Mouse (Mus musculus): Measurements from ENCODE around the gene Acbd3. TPM values are rescaled to one million over a fixed set of nuclear protein-coding genes. Genes with fewer than 3 reads are reported as not detected.

The Acbd3 gene
- total and polyA plus RNA-seq, 3 experiments, result 14.5 to 23.5 (median 22.4) TPM

- H3K9me3 ChIP-seq (replicated peaks; ENCODE audit: low read length), result no peaks in the 10 kb centered on the region
- H3K4me2 ChIP-seq (ENCODE audit: insufficient read depth, low read depth, poor library complexity, severe bottlenecking), result no peak overlapping the region
- H3K79me2 ChIP-seq (replicated peaks; ENCODE audit: control insufficient read depth, extremely low read depth, insufficient read depth, poor library complexity, severe bottlenecking), result no peaks in the 10 kb centered on the region
- DNase-seq (ENCODE audit: extremely low read depth), result peak; percentile 74
- TF ChIP-seq NELFE (IDR thresholded peaks at IDR 0.05; ENCODE audit: low read depth, low read length), result no peak
- no peak for TF ChIP-seq EP300 (IDR thresholded peaks at IDR 0.05; ENCODE audit: low read length)
- TF ChIP-seq CTCF (conservative IDR thresholded peaks at IDR 0.05 in 1 of 2, IDR thresholded peaks at IDR 0.05 in 1 of 2; ENCODE audit: low read depth in 2 of 2, low read length in 2 of 2), result peak; percentile 90 to 96
- peak; percentile 51 for TF ChIP-seq ZNF384 (IDR thresholded peaks at IDR 0.05; ENCODE audit: low read depth, low read length)
- TF ChIP-seq MAFK (IDR thresholded peaks at IDR 0.05; ENCODE audit: insufficient replicate concordance, low read length), result no peak
- no peak for TF ChIP-seq ETS1 (conservative IDR thresholded peaks at IDR 0.05; ENCODE audit: low read depth, low read length)
- TF ChIP-seq RAD21 (IDR thresholded peaks at IDR 0.05; ENCODE audit: low read depth, low read length), result peak; percentile 72
- peak; percentile 87 for TF ChIP-seq SMC3 (IDR thresholded peaks at IDR 0.05; ENCODE audit: low read depth, low read length)
- H3K27ac ChIP-seq (ENCODE audit: insufficient read depth, low read depth), result no peak overlapping the region
- in situ Hi-C loops (cut with MboI; ENCODE audit: low pct_ligation_motif_present, low pct_unique_long_range_greater_than_20kb, low sequenced_read_pairs) (loop anchor here (5.0 kb wide), 1 partner anchor 42 kb away; no protein-coding TSS in a partner anchor), dilution Hi-C loops (cut with MboI; ENCODE audit: extremely low pct_ligation_motif_present, extremely low pct_unique_long_range_greater_than_20kb, low sequenced_read_pairs) (no loop called here)
- H3K4me1 ChIP-seq (ENCODE audit: control insufficient read depth in 1 of 2, insufficient read depth in 2 of 2), result peaks cover under 1 to 18% of the 10 kb centered on the region in 2 experiments; a peak in 3 of 4 replicates
- H3K36me3 ChIP-seq (replicated peaks in 1 of 2; ENCODE audit: control insufficient read depth in 1 of 2, insufficient read depth in 1 of 2, low read length in 1 of 2), result no peaks in the 10 kb centered on the region
- H3K27me3 ChIP-seq (replicated peaks), result no peaks in the 10 kb centered on the region
- no peak overlapping the region for H3K9ac ChIP-seq (ENCODE audit: insufficient read depth, low read depth)
- H3K4me3 ChIP-seq (replicated peaks in 1 of 3; ENCODE audit: low read depth in 2 of 3, low read length in 2 of 3, poor library complexity in 1 of 3), result no peak overlapping the region
Observed at GRCm38 (mm10) chr1:180719951-180720689, 5.7 kb upstream of the Acbd3 start.

DNA sequence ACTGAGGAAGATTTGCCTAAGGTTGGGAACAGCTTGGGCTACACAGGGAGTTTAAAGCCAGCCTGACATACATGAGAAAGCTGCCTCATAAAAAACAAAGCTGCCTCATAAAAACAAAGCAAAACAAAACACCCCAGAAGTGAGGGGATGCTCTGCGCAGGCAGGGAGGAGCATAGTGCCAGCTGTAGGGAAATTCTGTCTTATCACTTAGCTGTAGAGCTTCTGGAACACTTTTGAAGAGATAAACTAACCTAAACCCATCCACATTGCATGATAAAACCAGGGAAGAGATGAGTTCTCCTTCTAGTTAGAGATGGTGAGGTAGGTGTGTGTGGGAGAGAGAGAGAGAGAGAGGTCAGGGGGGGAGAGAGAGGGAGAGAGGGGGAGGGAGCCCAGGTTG lies 3.2 kb upstream of the Acbd3 start:
- H3K4me3 ChIP-seq (replicated peaks in 1 of 3; ENCODE audit: low read depth in 2 of 3, low read length in 2 of 3, poor library complexity in 1 of 3), result no peak overlapping the region
- no peaks in the 10 kb centered on the region for H3K36me3 ChIP-seq (replicated peaks in 1 of 2; ENCODE audit: control insufficient read depth in 1 of 2, insufficient read depth in 1 of 2, low read length in 1 of 2)
- no peak overlapping the region for H3K4me2 ChIP-seq (ENCODE audit: insufficient read depth, low read depth, poor library complexity, severe bottlenecking)
- peaks cover 12% of the 10 kb centered on the region for H3K79me2 ChIP-seq (replicated peaks; ENCODE audit: control insufficient read depth, extremely low read depth, insufficient read depth, poor library complexity, severe bottlenecking)
- no peak for TF ChIP-seq IRF4 (IDR thresholded peaks at IDR 0.05; ENCODE audit: low read depth, low read length)
- no peak for TF ChIP-seq KAT2A (IDR thresholded peaks at IDR 0.05; ENCODE audit: insufficient replicate concordance, low read length)
- no peak for TF ChIP-seq ELF1 (IDR thresholded peaks at IDR 0.05; ENCODE audit: low read depth, low read length)
- no peak for TF ChIP-seq JUND (conservative IDR thresholded peaks at IDR 0.05; ENCODE audit: low read depth, low read length)
- no peak for TF ChIP-seq MEF2A (IDR thresholded peaks at IDR 0.05; ENCODE audit: borderline replicate concordance, low read depth, low read length)
- no peak for TF ChIP-seq NRF1 (IDR thresholded peaks at IDR 0.05; ENCODE audit: low read depth, low read length)
- TF ChIP-seq RCOR1 (conservative IDR thresholded peaks at IDR 0.05; ENCODE audit: low read depth, low read length), result no peak
- no peak for TF ChIP-seq ETS1 (conservative IDR thresholded peaks at IDR 0.05; ENCODE audit: low read depth, low read length)
- TF ChIP-seq E2F4 (IDR thresholded peaks at IDR 0.05; ENCODE audit: insufficient replicate concordance, low read depth, low read length), result no peak
- no peak for TF ChIP-seq CHD1 (IDR thresholded peaks at IDR 0.05; ENCODE audit: low read depth, low read length)
- TF ChIP-seq PAX5 (IDR thresholded peaks at IDR 0.05; ENCODE audit: low read length), result no peak
- no peak for TF ChIP-seq TBP (conservative IDR thresholded peaks at IDR 0.05; ENCODE audit: low read depth, low read length)
- no peak for TF ChIP-seq ZNF384 (IDR thresholded peaks at IDR 0.05; ENCODE audit: low read depth, low read length)
- TF ChIP-seq GABPA (IDR thresholded peaks at IDR 0.05; ENCODE audit: insufficient replicate concordance, low read depth, low read length), result no peak
- no peak for TF ChIP-seq JUN (IDR thresholded peaks at IDR 0.05; ENCODE audit: insufficient read depth, low read depth, low read length)
- TF ChIP-seq POLR2AphosphoS2 (IDR thresholded peaks at IDR 0.05; ENCODE audit: low read depth, low read length), result no peak
- no peak for TF ChIP-seq SIN3A (IDR thresholded peaks at IDR 0.05; ENCODE audit: low read length)
- no peak for TF ChIP-seq ZMIZ1 (IDR thresholded peaks at IDR 0.05; ENCODE audit: low read depth, low read length)
- TF ChIP-seq CHD2 (IDR thresholded peaks at IDR 0.05; ENCODE audit: low read length), result no peak
- TF ChIP-seq USF2 (conservative IDR thresholded peaks at IDR 0.05; ENCODE audit: low read depth, low read length), result no peak
- no peak overlapping the region for H3K27ac ChIP-seq (ENCODE audit: insufficient read depth, low read depth)
- in situ Hi-C loops (cut with MboI; ENCODE audit: low pct_ligation_motif_present, low pct_unique_long_range_greater_than_20kb, low sequenced_read_pairs) (loop anchor here (5.0 kb wide), 1 partner anchor 40 kb away; no protein-coding TSS in a partner anchor), dilution Hi-C loops (cut with MboI; ENCODE audit: extremely low pct_ligation_motif_present, extremely low pct_unique_long_range_greater_than_20kb, low sequenced_read_pairs) (no loop called here)
- H3K27me3 ChIP-seq (replicated peaks), result no peaks in the 10 kb centered on the region
- DNase-seq (ENCODE audit: extremely low read depth), result no peak
- H3K4me1 ChIP-seq (ENCODE audit: control insufficient read depth in 1 of 2, insufficient read depth in 2 of 2), result peaks cover 2 to 28% of the 10 kb centered on the region in 2 experiments; a peak in 3 of 4 replicates
- no peak overlapping the region for H3K9ac ChIP-seq (ENCODE audit: insufficient read depth, low read depth)
- no peaks in the 10 kb centered on the region for H3K9me3 ChIP-seq (replicated peaks; ENCODE audit: low read length)
